Mouse (Mus musculus): ENCODE measurements around the gene Cdcp1.

Cdcp1 gene

GRCm38 (mm10) chr9:123215621-123216440, at the start of gene Cdcp1:
Cdcp1 (minus strand) TSS chr9:123216038.
- DNase-seq (ENCODE audit: low read depth, low spot score), result peak; percentile 26

DNA sequence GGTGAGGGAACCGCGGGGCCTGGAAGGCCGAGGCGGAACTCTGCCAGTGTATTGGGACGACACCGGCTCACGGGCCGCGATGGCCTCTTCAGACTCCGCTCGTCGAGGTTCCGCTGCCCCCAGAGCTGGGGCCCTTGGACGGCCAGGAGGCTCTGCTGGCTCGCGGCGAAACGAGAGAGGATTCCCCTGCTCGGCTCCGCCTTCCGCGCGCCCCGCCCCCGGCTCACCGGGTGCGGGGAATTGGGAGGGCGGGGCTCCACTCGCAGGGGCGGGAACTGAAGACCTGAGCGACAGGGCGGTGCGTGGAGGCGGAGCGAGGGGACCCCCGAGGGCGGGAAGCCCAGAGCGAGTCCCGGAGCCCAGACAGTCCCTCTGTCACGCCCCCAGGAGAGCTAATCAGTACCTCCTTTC, 44.8 kb upstream of the Cdcp1 start, which contains the start of gene Tmem158:
Gene Tmem158 (minus strand): TSS at position 154 of the 411 bp plus-strand sequence.
- DNase-seq (ENCODE audit: low read depth, low spot score), result peak; percentile 89

DNA sequence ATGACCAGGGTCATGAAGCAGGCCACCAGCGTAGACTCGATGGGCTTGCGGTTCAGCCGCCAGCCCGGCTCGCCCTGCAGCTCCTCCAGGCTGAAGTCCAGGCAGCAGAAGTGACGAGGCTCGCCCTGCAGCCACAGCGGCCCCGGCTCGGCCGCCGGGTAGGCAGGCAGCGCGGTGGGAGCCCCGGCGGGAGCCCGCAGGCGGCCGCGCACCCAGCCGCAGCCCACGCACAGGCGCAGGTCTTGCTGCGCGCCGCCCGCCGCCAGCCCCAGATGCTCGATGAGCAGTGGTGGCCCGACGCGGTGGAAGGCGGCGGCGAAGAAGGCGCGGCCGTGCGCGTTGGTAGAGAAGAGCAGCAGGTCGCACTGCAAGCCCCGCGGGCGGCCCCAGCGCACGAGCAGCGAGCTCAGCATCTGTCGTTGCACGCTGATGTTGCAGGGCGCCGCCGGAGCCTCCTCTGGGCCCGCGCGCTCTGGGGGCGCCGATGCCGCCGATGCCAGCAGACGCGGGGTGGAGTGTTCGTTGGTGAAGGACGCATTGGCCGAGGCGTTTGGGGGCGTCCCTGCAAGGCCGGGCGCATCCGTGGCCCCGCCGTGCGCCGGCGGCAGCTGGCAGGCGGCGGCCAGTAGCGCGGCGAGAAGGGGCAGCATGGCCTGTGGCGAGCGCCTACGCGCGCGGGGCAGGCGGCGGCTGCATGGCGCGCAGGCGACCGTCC, 44.2 kb upstream of the Cdcp1 start:
- DNase-seq (ENCODE audit: low read depth, low spot score), result peak; percentile 70

- peak; percentile 62 for DNase-seq (ENCODE audit: low read depth, low spot score)
Measured at GRCm38 (mm10) chr9:123259461-123259895, 43.6 kb upstream of the Cdcp1 start.

DNA sequence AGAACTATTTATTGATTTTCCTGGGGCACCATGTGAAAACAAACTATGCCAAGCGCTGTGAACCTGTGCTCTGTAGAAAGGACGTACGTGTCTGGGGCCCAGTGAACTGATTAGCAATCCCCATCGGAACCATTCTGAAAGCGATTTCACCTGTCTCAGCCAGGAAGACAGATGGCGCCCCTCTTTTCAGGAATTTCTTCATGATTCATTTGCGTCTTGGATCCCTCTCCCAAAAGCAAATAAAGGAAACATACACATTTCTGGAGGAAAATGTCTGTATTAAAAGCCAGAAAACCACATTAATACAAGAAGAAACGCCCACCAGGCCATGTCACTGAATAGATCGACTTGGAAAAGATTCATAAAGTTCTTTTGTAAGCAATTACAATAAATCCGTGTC, 43.0 kb upstream of the Cdcp1 start:
- no peak for DNase-seq (ENCODE audit: low read depth, low spot score)

- DNase-seq (ENCODE audit: low read depth, low spot score), result no peak
Measured at GRCm38 (mm10) chr9:123255736-123256135, 39.9 kb upstream of the Cdcp1 start.

GRCm38 (mm10) chr9:123247992-123248391, 32.2 kb upstream of the Cdcp1 start:
- DNase-seq (ENCODE audit: low read depth, low spot score), result no peak

DNA sequence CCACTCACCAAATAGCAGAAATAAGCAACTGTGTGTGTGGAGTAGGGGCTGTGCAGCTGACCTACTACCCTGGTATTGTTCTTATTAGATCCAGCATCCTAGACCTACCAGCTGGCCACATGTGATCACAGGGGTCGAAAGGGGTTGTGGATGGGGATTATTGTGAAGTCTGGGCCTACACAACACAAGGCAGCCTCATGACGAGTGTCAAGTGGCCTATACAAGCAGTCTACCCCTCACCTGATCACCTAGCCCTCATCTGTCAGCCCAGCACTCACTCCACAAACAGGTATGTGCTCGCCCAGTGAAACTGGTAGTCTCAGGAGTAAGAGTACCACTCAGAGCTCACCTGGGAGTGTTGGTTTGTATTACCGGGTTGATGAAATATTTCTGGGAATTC, 29.3 kb upstream of the Cdcp1 start:
- DNase-seq (ENCODE audit: low read depth, low spot score), result no peak

- DNase-seq (ENCODE audit: low read depth, low spot score), result peak; percentile 44
Measured at GRCm38 (mm10) chr9:123243988-123244387, 28.1 kb upstream of the Cdcp1 start.

- DNase-seq (ENCODE audit: low read depth, low spot score), result no peak
Measured at GRCm38 (mm10) chr9:123241191-123241590, 25.4 kb upstream of the Cdcp1 start.

- DNase-seq (ENCODE audit: low read depth, low spot score), result no peak
Measured at GRCm38 (mm10) chr9:123240751-123241150, 24.9 kb upstream of the Cdcp1 start.

DNA sequence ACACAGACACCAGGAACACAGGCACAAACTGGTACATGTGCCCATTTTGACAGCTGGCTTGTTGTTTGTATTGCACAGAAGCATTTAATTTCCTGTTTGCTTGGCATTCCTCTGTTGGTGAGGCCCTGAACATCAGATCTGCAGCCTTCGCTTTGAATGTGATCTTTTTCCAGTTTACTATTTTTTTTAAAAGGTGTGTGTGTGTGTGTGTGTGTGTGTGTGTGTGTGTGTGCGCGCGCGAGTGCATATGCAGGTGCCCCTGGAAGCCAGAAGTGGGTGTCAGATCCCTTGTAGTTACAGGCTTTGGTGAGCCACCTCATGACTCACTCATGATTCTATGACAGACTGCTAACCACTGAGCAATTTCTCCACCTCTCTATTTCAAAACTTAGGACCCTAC, 24.4 kb upstream of the Cdcp1 start:
- DNase-seq (ENCODE audit: low read depth, low spot score), result no peak

DNA sequence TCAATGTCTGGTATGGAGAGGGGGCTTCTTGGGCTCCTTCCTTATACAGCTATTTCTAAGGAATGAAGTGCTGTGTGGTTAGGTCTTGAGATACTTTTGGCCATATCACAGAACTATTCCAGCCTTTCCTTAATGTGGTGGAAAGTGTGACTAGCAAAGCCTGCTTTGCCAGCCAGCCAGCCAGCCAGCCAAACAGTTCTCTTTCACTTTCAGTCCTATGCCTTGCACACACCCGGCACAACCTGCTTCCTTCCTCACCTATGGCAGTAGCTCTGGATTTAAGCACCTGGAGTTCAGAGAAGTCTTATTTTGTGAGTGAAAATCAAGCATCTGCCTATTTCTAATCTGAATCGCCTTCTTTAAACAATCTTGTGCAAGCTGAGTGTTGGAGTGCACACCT, 23.8 kb upstream of the Cdcp1 start:
- no peak for DNase-seq (ENCODE audit: low read depth, low spot score)

DNA sequence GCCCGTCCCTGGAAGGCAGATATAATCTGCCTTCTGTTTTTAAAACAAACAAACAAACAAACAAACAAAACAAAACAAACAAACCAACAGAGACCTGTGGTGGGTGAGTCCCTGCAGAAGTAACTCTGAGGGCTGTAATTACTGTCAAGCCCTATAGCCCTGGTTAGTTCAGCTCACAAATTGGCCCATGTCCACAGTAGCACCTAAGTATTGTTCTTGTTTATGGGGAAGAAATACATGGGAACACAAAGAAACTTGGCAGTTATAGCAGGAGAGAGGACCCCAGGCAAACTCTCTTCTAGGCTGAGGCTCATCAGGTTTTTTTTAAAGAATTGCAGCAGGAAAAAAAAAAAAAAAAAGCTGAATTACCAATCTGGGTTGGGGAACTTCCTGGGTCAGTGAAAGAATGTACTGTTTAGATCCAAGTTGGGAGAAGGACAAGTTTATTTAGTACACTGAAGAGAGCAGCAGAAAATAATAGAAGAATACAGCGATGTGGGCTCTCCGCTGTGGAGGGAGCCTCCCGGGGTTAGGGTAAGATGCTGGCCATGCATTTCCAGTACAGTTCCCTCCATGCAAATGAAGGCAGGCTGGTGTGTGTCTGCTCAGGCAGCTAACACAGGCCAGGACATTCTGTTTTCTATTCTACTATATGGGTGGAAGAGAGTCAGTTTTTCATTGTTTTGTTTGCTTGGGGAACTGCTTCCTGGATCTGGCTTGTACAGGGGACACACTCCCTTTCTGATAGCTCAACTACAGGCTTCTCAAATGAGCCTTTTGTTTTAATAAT, 22.6 kb upstream of the Cdcp1 start:
- no peak for DNase-seq (ENCODE audit: low read depth, low spot score)

DNA sequence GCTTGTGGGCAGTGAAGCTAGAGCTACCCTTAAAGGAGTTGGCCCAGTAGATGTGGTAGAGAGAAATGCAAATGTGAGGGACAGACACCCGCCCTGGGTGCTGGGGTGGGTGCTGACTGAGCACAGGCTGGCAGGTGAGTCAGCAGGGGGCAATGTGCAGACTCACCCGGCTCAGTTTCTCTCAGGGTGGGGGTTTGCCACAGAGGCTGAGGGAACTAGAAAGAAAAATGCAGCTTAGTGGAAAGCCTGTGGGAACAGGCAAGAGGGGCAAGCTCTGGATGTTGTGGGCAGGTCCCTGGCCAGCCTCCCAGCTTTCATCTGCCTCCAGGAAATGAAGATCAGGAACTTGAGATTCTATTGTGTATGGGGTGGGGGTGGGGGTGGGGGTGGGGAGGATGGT, 21.9 kb upstream of the Cdcp1 start:
- no peak for DNase-seq (ENCODE audit: low read depth, low spot score)

DNA sequence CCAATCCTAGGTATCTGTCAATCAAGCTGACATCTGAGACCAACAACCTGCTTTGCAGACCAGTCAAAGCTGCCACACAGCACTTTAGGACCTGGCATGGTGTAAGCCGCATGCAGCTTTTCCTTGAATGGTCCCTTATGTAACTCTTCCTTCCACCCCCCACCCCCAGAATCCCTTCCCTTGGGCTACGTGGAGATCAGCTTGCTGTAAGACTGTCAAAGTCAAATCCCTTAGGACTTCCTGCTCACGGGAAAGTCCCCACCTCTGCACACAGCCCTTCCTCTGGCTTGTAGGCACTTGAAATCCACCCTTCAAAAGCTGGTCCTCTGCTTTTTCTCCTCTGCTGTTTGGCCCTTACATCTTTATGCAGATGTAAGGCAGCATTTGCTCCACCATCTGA, 19.8 kb upstream of the Cdcp1 start:
- DNase-seq (ENCODE audit: low read depth, low spot score), result no peak

DNA sequence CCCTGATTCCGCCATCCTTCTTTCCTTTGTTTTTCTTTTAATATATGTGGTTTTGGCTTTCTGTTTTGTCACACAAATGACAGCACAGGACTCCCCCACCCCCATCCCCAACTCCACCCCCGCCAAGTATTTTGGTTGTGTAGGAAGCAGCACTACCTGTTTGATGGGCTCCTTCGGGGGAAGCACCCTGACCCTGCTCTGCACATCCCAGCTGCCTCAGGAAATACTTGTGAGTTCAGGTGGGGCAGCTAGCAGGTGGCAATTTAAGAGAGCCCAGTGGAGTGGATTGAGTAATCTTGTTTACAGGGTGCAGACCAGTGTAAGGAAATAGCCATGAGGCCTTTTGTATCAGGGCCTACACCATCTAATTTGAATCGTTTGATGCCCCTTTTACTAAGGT, 14.0 kb upstream of the Cdcp1 start:
- DNase-seq (ENCODE audit: low read depth, low spot score), result no peak

- DNase-seq (ENCODE audit: low read depth, low spot score), result no peak
Measured at GRCm38 (mm10) chr9:123228671-123229070, 12.8 kb upstream of the Cdcp1 start.

GRCm38 (mm10) chr9:123227106-123227750, 11.4 kb upstream of the Cdcp1 start:
- DNase-seq (ENCODE audit: low read depth, low spot score), result no peak

GRCm38 (mm10) chr9:123224863-123225431, 9.1 kb upstream of the Cdcp1 start:
- DNase-seq (ENCODE audit: low read depth, low spot score), result no peak

DNA sequence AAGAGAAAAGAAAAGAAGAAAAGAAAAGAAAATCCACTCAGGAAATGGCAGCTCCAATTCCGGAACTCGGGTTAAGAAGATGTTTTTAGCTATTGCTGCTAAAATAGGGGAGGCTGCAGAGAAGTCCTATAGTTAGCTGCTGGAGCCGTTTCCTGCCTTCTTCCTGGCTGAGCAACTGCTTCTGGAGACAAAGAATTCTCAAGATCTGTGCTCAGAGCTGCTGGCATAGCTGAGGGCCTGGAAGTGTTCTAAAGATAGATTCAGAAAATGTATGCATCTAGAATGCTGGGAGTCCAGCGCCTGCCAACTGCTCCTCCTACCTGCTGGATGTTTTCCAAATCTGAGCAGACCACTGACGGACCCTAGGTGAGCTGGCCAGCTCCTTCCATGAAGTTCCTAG, 4.0 kb upstream of the Cdcp1 start:
- no peak for DNase-seq (ENCODE audit: low read depth, low spot score)
